Mouse (Mus musculus): ENCODE measurements at regions not wholly inside any gene's neighbourhood (a gene's known extent, or its start where the extent isn't known, plus 50 kb on each side); places are given as distances from the start of the nearest gene placed in this dataset.

DNA sequence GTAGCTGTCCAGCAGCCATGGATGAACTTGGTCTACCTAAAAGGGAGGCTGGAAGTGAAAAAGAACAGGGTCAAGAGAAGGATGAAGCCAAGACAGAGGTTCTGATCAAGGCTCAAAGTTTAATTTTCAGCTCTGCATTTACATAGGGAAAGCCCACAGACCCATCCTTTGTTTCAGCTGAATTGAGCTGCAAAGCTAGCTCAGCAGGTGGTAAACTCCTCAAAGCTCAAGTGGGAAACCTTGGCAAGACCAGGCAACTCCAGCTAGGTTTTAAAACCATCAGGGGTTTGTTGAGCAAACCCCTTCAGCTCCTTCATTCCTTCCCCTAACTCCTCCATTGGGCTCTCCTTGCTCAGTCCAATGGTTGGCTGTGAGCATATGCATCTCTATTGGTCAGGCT, 108.8 kb upstream of the Nat3 start:
- H3K36me3 ChIP-seq (ENCODE audit: control insufficient read depth, insufficient read depth, low read length) = no peaks in the 10 kb centered on the region
- TF ChIP-seq CTCF (conservative IDR thresholded peaks at IDR 0.05; ENCODE audit: insufficient read depth, insufficient read length, low read depth, low read length) = no peak
- no peak for TF ChIP-seq POLR2A (IDR thresholded peaks at IDR 0.05; ENCODE audit: low read depth, low read length)

GRCm38 (mm10) chr8:67422521-67422920, 101.1 kb upstream of the Nat3 start:
- Histone ChIP-seq H3K27ac (ENCODE audit: insufficient read depth, low read depth, low read length) (no peak overlapping the region), H3K4me1 (ENCODE audit: control insufficient read depth, insufficient read depth, low read length) (no peaks in the 10 kb centered on the region), H3K27me3 (replicated peaks; ENCODE audit: control insufficient read depth, insufficient read depth, low read length) (no peaks in the 10 kb centered on the region), H3K36me3 (ENCODE audit: control insufficient read depth, insufficient read depth, low read length) (no peaks in the 10 kb centered on the region), H3K4me3 (ENCODE audit: insufficient read depth, low read depth, low read length) (no peak overlapping the region)
- DNase-seq = no peak
- TF ChIP-seq CTCF (conservative IDR thresholded peaks at IDR 0.05; ENCODE audit: insufficient read depth, insufficient read length, low read depth, low read length) (no peak), POLR2A (IDR thresholded peaks at IDR 0.05; ENCODE audit: low read depth, low read length) (no peak)
- WGBS = 83% methylated on average over 2 of the region's 2 CpGs

More for the DNA sequence above, 108.8 kb upstream of the Nat3 start:
- H3K4me3 ChIP-seq (ENCODE audit: insufficient read depth, low read depth, low read length) = no peak overlapping the region
- H3K4me1 ChIP-seq (ENCODE audit: control insufficient read depth, insufficient read depth, low read length) = no peaks in the 10 kb centered on the region
- DNase-seq = no peak
- no peak overlapping the region for H3K27ac ChIP-seq (ENCODE audit: insufficient read depth, low read depth, low read length)
- H3K27me3 ChIP-seq (replicated peaks; ENCODE audit: control insufficient read depth, insufficient read depth, low read length) = no peaks in the 10 kb centered on the region
